Mouse (Mus musculus) c-Kit-positive CD71-negative TER-119-negative erythroid progenitor cells, embryonic 14.5 days (primary cell): Measurements from ENCODE around the gene Nudt22.

ENCODE experiments used
- DNase-seq: peaks from one replicate; pipeline ENCODE4 v3.0.0-alpha.2; 2013; ENCODE audit warnings: low read depth

Gene Nudt22

DNA sequence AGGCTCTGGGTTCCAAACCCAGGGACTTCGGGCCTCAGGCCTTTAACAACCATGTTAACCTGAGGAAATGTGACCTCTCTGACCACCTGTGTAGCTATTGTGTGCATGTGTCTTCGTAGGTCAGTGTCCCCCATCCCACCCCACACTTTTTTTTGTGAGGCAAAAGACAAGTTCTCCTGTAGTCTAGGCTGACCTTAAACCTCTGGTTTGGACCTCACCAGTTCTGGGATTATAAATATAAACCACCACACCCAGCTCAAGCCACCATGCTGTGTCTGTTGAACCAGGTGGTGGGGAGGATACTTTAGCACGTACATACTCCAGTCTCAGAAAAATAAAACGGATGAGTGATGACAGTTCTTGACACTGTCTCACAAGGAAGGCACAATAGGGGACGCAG is 46.0 kb downstream of the Nudt22 start:
- no peak for DNase-seq

DNA sequence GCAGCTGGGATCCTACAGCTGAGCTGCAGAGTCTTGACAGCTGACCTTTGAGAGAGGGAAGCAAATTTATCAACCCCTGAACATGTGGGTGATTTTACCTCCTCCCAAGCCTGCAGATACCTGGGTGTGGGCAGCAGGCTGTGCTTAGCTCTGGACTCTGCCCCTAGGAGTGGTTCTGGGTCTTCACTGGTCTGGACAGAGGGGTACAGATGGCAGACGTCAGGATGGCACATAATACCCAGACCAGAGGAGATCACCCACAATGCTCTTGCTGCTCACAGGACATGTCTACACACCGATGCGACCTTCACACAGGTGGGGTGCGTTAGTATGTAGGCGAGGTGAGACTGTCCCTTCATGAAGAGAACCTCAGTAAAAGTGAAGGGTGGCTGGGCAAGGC is 46.4 kb downstream of the Nudt22 start:
- no peak for DNase-seq

DNA sequence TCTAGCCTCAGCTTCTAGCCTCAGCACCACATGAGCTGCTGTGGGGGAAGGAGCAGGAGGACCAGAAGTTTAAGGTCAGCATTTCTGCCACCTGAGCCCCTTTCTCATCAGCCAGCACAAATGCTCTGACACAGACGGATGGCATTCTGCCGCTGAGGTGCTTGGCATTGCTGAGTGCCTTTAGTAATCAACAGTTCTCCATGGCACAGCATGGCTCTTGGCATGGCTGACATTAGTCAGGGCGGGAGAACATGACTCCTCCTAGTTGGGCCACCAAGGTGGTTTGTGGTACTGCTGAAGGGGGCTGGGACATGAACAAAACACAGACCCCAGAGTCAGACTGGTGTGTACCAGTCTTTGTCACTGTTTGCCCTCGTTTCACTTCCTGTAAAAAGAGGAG is 47.7 kb downstream of the Nudt22 start:
- no peak for DNase-seq

DNA sequence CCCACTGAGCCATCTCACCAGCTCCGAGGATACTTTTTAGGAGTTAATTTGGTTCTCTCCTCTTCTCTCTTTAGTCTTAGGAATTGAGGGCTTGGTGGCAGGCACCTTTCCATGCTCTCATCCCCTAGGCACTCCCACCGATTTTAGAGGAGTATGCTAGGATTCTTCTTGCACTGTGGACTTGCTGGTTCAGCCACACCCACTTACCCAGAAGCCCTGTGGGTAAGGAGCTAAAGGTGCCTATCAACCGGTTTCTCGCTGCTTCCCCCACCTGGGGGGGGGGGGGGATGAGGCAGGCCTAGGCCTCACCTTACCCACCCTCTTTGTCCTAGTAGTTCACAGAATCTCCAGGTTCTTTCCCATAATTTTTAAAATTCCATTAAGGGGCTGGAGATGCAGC is 48.2 kb downstream of the Nudt22 start:
- DNase-seq = no peak

DNA sequence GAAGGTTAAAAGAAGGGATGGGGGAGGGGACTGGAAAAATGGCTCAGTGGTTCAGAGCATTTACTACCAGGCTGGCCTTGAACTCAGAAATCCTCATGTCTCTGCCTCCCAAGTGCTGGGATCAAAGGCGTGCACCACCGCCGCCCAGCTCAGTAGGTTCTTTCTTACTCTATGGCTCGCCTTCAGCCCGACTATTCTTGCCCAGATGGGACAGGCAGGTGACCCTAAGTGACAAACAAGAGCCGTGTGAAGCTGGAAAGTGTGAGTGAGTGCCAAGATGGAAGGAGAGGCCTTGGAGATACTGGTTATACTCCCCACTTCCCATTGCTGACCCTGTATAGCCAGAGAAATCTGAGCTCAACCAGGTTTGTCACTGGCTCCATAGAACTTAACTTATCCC is 52.2 kb downstream of the Nudt22 start:
- no peak for DNase-seq
